Mouse (Mus musculus): ENCODE data around the gene Topbp1. TPM values are rescaled to one million over a fixed set of nuclear protein-coding genes. Genes with fewer than 3 reads are reported as not detected.

The Topbp1 gene
- 10 to 100 TPM in 1 of 2 experiments, 1 to 10 TPM in 1; 6.7 to 11.0 TPM for polyA plus RNA-seq (2012; fragmentation: generic; extraction: Trizol)

DNA sequence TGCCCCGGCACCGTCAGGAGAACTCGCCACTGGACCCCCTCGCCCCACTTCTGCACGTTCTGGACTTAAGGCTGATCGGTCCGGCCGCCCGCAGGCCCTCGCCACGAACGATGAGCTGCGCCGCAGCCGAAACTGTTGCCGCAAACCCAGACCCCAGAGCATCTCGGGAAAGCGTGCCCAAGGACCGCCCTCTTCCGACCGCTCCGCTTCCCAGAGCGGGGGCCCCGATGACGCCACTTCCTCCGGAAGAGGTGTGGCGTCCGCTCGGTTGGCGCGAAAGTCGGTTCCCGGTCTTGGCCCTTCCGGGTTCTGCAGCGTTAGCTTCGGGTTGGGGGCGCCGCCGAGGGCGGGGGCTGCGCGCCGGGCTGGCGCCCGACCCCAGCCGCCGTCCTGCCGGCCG, at the start of gene Topbp1, which contains the start of gene 1300017J02Rik:
Topbp1 (plus strand) TSS at position 289 of the 400 bp plus-strand sequence.
1300017J02Rik (minus strand) TSS at position 156 of the 400 bp plus-strand sequence.

GRCm38 (mm10) chr9:103365290-103366247, 60.6 kb downstream of the Topbp1 start, which contains the start of gene Cdv3:
Gene Cdv3, minus strand, starts transcription at chr9:103365840.

Other genes with a start within 250 kb of the Topbp1 start
- gene Rab6b, start 193.4 kb upstream of the Topbp1 start, polyA plus RNA-seq (2012; fragmentation: generic; extraction: Trizol): 10 to 100 TPM in 1 of 2 experiments, 1 to 10 TPM in 1; 4.0 to 29.7 TPM
- 10 to 100 TPM; 37.1 to 53.2 TPM for gene Srprb, start 103.1 kb upstream of the Topbp1 start, polyA plus RNA-seq (2012; fragmentation: generic; extraction: Trizol)
- gene Gm20425, start 74.9 kb upstream of the Topbp1 start, polyA plus RNA-seq (2012; fragmentation: generic; extraction: Trizol): under 1 TPM in 1 of 2 experiments, not detected in 1; 0.09 TPM
- under 1 TPM; 0.04 to 0.77 TPM for gene Trf, start 74.8 kb upstream of the Topbp1 start, polyA plus RNA-seq (2012; fragmentation: generic; extraction: Trizol)
- gene 1300017J02Rik, start 133 bp upstream of the Topbp1 start, polyA plus RNA-seq (2012; fragmentation: generic; extraction: Trizol): under 1 TPM in 1 of 2 experiments, not detected in 1; 0.15 TPM
- gene Cdv3, start 60.6 kb downstream of the Topbp1 start, polyA plus RNA-seq (2012; fragmentation: generic; extraction: Trizol): 10 to 100 TPM; 14.2 to 24.9 TPM
- gene Bfsp2, start 175.2 kb downstream of the Topbp1 start, polyA plus RNA-seq (2012; fragmentation: generic; extraction: Trizol): under 1 TPM; 0.25 to 0.40 TPM